8 mouse cellular contexts compared by ENCODE assay signal in genomic region chr6:125422051-125422822, GRCm38 (mm10). TPM values are rescaled to one million over a fixed set of nuclear protein-coding genes. Genes with fewer than 3 reads are reported as not detected.
DNase-seq lines count a peak whose midpoint lies in the region; ATAC-seq and TF ChIP-seq lines count a peak whose summit lies in the region.

No protein-coding gene starts in this region.

- peak; percentile 49; the same call in 1 of the 2 replicates for ATAC-seq in forebrain, embryonic 12.5 days (ENCODE audit: low FRiP score)
- ATAC-seq in hindbrain, embryonic 11.5 days (ENCODE audit: low FRiP score), result peak; percentile 30; the same call in 1 of the 2 replicates
- ATAC-seq in limb, embryonic 14.5 days (ENCODE audit: low FRiP score, low read depth), result peak; percentile 51
- no peak for ATAC-seq in midbrain, embryonic 13.5 days
- ATAC-seq in stomach, embryonic 15.5 days (ENCODE audit: insufficient read depth, low FRiP score, low read depth), result peak; percentile 73

- H3K27me3 ChIP-seq in forebrain, embryonic 12.5 days, result peaks cover 10% of the 10 kb centered on the region; the same call in 1 of the 2 replicates
- no peaks in the 10 kb centered on the region for H3K27me3 ChIP-seq in hindbrain, embryonic 11.5 days (ENCODE audit: control insufficient read depth, insufficient read depth, low read length)
- no peaks in the 10 kb centered on the region for H3K27me3 ChIP-seq in limb, embryonic 14.5 days (ENCODE audit: control insufficient read depth, insufficient read depth, low read length)
- peaks cover 12% of the 10 kb centered on the region for H3K27me3 ChIP-seq in midbrain, embryonic 13.5 days
- no peaks in the 10 kb centered on the region for H3K27me3 ChIP-seq in stomach, embryonic 15.5 days (replicated peaks)

- H3K4me1 ChIP-seq in forebrain, embryonic 12.5 days, result peaks cover 21% of the 10 kb centered on the region
- 0 out of 2 replicates have a peak, but pooled peaks cover 2% of the 10 kb centered on the region for H3K4me1 ChIP-seq in hindbrain, embryonic 11.5 days (replicated peaks; ENCODE audit: control insufficient read depth, insufficient read depth, low read length)
- peaks cover 24% of the 10 kb centered on the region for H3K4me1 ChIP-seq in limb, embryonic 14.5 days (ENCODE audit: control insufficient read depth, insufficient read depth, low read length)
- peaks cover 19% of the 10 kb centered on the region for H3K4me1 ChIP-seq in midbrain, embryonic 13.5 days (replicated peaks)
- H3K4me1 ChIP-seq in stomach, embryonic 15.5 days, result peaks cover 23% of the 10 kb centered on the region

- peak; percentile 89 for DNase-seq in CD4-positive helper T cell, adult 2 months (ENCODE audit: low read depth, low spot score)
- DNase-seq in adrenal gland, adult (ENCODE audit: inconsistent age in 2 of 2, low spot score in 1 of 2), result peak; percentile 76 to 90
- DNase-seq in hindbrain, embryonic 11.5 days (ENCODE audit: low spot score), result peak; percentile 74
- peak; percentile 81 for DNase-seq in limb, embryonic 14.5 days (ENCODE audit: low spot score)
- DNase-seq in layer of hippocampus, adult 9-10 months (ENCODE audit: low spot score), result no peak

- H3K27ac ChIP-seq in forebrain, embryonic 12.5 days, result no peak overlapping the region
- no peak overlapping the region for H3K27ac ChIP-seq in hindbrain, embryonic 11.5 days (ENCODE audit: low read depth, low read length)
- 0 out of 2 replicates have a peak overlapping the region, but pooled peaks have one; percentile 2 for H3K27ac ChIP-seq in limb, embryonic 14.5 days (replicated peaks; ENCODE audit: low read depth, low read length)
- no peak overlapping the region for H3K27ac ChIP-seq in midbrain, embryonic 13.5 days
- peak overlapping the region; percentile 83 for H3K27ac ChIP-seq in stomach, embryonic 15.5 days

- WGBS in forebrain, embryonic 12.5 days, result 23% methylated on average over 19 of the region's 20 CpGs
- 27% methylated on average over 19 of the region's 20 CpGs for WGBS in hindbrain, embryonic 11.5 days
- WGBS in limb, embryonic 14.5 days, result 21% methylated on average over 20 of the region's 20 CpGs
- 24% methylated on average over 20 of the region's 20 CpGs for WGBS in midbrain, embryonic 13.5 days
- WGBS in stomach, embryonic 15.5 days, result 17% methylated on average over 19 of the region's 20 CpGs

- no peaks in the 10 kb centered on the region for H3K36me3 ChIP-seq in forebrain, embryonic 12.5 days (replicated peaks)
- H3K36me3 ChIP-seq in hindbrain, embryonic 11.5 days (ENCODE audit: control insufficient read depth, insufficient read depth, low read length), result no peaks in the 10 kb centered on the region
- H3K36me3 ChIP-seq in limb, embryonic 14.5 days (ENCODE audit: control insufficient read depth, insufficient read depth, low read length), result no peaks in the 10 kb centered on the region
- no peaks in the 10 kb centered on the region for H3K36me3 ChIP-seq in midbrain, embryonic 13.5 days
- H3K36me3 ChIP-seq in stomach, embryonic 15.5 days, result no peaks in the 10 kb centered on the region

- H3K4me2 ChIP-seq in forebrain, embryonic 12.5 days, result peak overlapping the region; percentile 44
- H3K4me2 ChIP-seq in hindbrain, embryonic 11.5 days (replicated peaks; ENCODE audit: low read depth, low read length), result no peak overlapping the region; the same call in 1 of the 2 replicates
- H3K4me2 ChIP-seq in limb, embryonic 14.5 days (replicated peaks; ENCODE audit: low read depth, low read length, severe bottlenecking), result peak overlapping the region; percentile 37
- H3K4me2 ChIP-seq in midbrain, embryonic 13.5 days (replicated peaks), result peak overlapping the region; percentile 40
- H3K4me2 ChIP-seq in stomach, embryonic 15.5 days, result peak overlapping the region; percentile 48

- peak overlapping the region; percentile 23; the same call in 1 of the 2 replicates for H3K4me3 ChIP-seq in forebrain, embryonic 12.5 days (replicated peaks)
- H3K4me3 ChIP-seq in hindbrain, embryonic 11.5 days (ENCODE audit: low read depth, low read length), result 0 out of 2 replicates have a peak overlapping the region, but pooled peaks have one; percentile 6
- no peak overlapping the region for H3K4me3 ChIP-seq in limb, embryonic 14.5 days (replicated peaks; ENCODE audit: low read length)
- H3K4me3 ChIP-seq in midbrain, embryonic 13.5 days (replicated peaks), result no peak overlapping the region; the same call in 1 of the 2 replicates
- peak overlapping the region; percentile 18; the same call in 1 of the 2 replicates for H3K4me3 ChIP-seq in stomach, embryonic 15.5 days (replicated peaks)

- H3K9ac ChIP-seq in forebrain, embryonic 12.5 days, result 0 out of 2 replicates have a peak overlapping the region, but pooled peaks have one; percentile 27
- H3K9ac ChIP-seq in hindbrain, embryonic 11.5 days (ENCODE audit: low read depth, low read length), result no peak overlapping the region
- H3K9ac ChIP-seq in limb, embryonic 14.5 days (ENCODE audit: low read depth, low read length, severe bottlenecking), result no peak overlapping the region
- H3K9ac ChIP-seq in midbrain, embryonic 13.5 days (replicated peaks), result no peak overlapping the region
- H3K9ac ChIP-seq in stomach, embryonic 15.5 days, result no peak overlapping the region

- no peaks in the 10 kb centered on the region for H3K9me3 ChIP-seq in forebrain, embryonic 12.5 days
- no peaks in the 10 kb centered on the region for H3K9me3 ChIP-seq in hindbrain, embryonic 11.5 days (ENCODE audit: control insufficient read depth, low read length)
- H3K9me3 ChIP-seq in limb, embryonic 14.5 days (ENCODE audit: control insufficient read depth, low read length), result no peaks in the 10 kb centered on the region
- H3K9me3 ChIP-seq in midbrain, embryonic 13.5 days, result no peaks in the 10 kb centered on the region
- H3K9me3 ChIP-seq in stomach, embryonic 15.5 days, result no peaks in the 10 kb centered on the region

- no peak for TF ChIP-seq POLR2A in limb, embryonic 14.5 days (IDR thresholded peaks at IDR 0.05; ENCODE audit: borderline replicate concordance, extremely low read depth, insufficient read depth, insufficient read length)

RNA-seq across cellular contexts. Expression of gene Plekhg6, which starts 41.6 kb away (rescaled TPM):
- polyA plus RNA-seq in forebrain, embryonic 12.5 days (2016; fragmentation: Nextera tagmentation; extraction: Ambion mirVana), result 0.05 and 0.09 TPM in 2 replicates
- 0.06 and 0.19 TPM in 2 replicates for polyA plus RNA-seq in hindbrain, embryonic 11.5 days (2014; fragmentation: Nextera tagmentation; extraction: Ambion mirVana)
- 1.2 and 1.3 TPM in 2 replicates for polyA plus RNA-seq in limb, embryonic 14.5 days (2012; rRNA removed)
- 1.6 and 1.8 TPM in 2 replicates for polyA plus RNA-seq in limb, embryonic 14.5 days (2014; fragmentation: Nextera tagmentation; extraction: Ambion mirVana)
- 0.08 and 0.23 TPM in 2 replicates for polyA plus RNA-seq in midbrain, embryonic 13.5 days (2015; fragmentation: Nextera tagmentation; extraction: Ambion mirVana)
- polyA plus RNA-seq in stomach, embryonic 15.5 days (2015; fragmentation: Nextera tagmentation; extraction: Ambion mirVana), result 3.1 and 3.9 TPM in 2 replicates

Comparison
In these comparisons a context has a peak if more than half of its experiments do, and no peak if none do; other contexts are left out.
1. H3K27ac ChIP-seq: peak in limb, embryonic 14.5 days (single experiment) and stomach, embryonic 15.5 days (single experiment); none in forebrain, embryonic 12.5 days (single experiment), hindbrain, embryonic 11.5 days (single experiment) and midbrain, embryonic 13.5 days (single experiment).
2. H3K4me3 ChIP-seq: peak in forebrain, embryonic 12.5 days (single experiment), hindbrain, embryonic 11.5 days (single experiment) and stomach, embryonic 15.5 days (single experiment); none in limb, embryonic 14.5 days (single experiment) and midbrain, embryonic 13.5 days (single experiment).